In the genomic region with DNA sequence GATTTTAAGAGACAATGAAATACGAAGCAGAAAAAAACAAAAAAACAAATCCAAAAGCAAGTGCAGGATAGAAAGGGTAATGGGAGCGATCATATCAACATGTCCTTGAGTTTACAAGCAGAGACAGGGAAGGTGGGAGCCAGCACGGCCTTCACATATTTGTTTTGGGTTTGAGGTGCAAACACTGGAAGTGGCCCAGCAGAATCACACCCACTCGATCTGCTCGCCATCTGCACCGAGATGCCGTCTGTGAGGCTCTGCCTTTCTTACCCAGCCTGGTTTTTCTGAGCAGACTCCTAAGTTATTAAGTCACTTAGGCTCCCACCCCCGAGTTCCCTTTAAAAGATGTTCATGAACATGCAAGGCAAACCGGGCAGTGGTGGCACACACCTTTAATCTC, we compare ENCODE assay signal across 12 mouse cellular contexts. TPM values are rescaled to one million over a fixed set of nuclear protein-coding genes. Genes with fewer than 3 reads are reported as not detected.
DNase-seq lines count a peak whose midpoint lies in the region; ATAC-seq and TF ChIP-seq lines count a peak whose summit lies in the region.
"Had no signal": no experiment of that assay in that cellular context is flagged by ENCODE, and none has a peak within 500 bp of the region (broad histone marks: within the 10 kb centered on the region; RNA-seq: fewer than 3 reads in every experiment).

No protein-coding gene starts in this region.

- H3K27ac ChIP-seq in lung, postnatal 0 days (ENCODE audit: low read length) = no peak overlapping the region
- H3K27ac ChIP-seq: macrophage had no signal

- H3K36me3 ChIP-seq in lung, postnatal 0 days (ENCODE audit: insufficient read depth, low read length) = no peaks in the 10 kb centered on the region

- no peaks in the 10 kb centered on the region for H3K4me1 ChIP-seq in lung, postnatal 0 days (ENCODE audit: insufficient read depth, low read depth, low read length)

- TF ChIP-seq EP300 in lung, postnatal 0 days (IDR thresholded peaks at IDR 0.05) = no peak

- TF ChIP-seq CTCF in lung, postnatal 0 days (IDR thresholded peaks at IDR 0.05) = no peak

- no peak overlapping the region for H3K9ac ChIP-seq in lung, postnatal 0 days (replicated peaks; ENCODE audit: low read depth)

- WGBS in lung, postnatal 0 days = 54% methylated on average over 9 of the region's 9 CpGs

- no peak for ATAC-seq in megakaryocyte, adult 5-6 weeks (ENCODE audit: poor library complexity, severe bottlenecking)
- no peak for ATAC-seq in CD4-positive, CD25-positive, alpha-beta regulatory T cell, adult 4 months
- ATAC-seq in lung, postnatal 0 days = no peak
- ATAC-seq: hindbrain, embryonic 16.5 days had no signal

- intact Hi-C loops in left cerebral cortex, postnatal 25 days (cut with DNase I) = no loop called here

- no peaks in the 10 kb centered on the region for H3K9me3 ChIP-seq in lung, postnatal 0 days (ENCODE audit: low read length)

- DNase-seq in cerebellum, adult 18-20 months = peak; percentile 73 to 78
- peak; percentile 78 for DNase-seq in cerebellum, adult 9-11 months
- DNase-seq in layer of hippocampus, adult 8-10 months (ENCODE audit: low spot score in 2 of 2) = peak; percentile 79 to 86
- peak; percentile 76 to 88 for DNase-seq in left cerebral cortex, postnatal 25 days (ENCODE audit: low spot score in 2 of 2)
- no peak for DNase-seq in gastrocnemius, postnatal 25 days
- DNase-seq in lung, postnatal 0 days (ENCODE audit: low spot score) = no peak
- DNase-seq: retina, postnatal 1 day had no signal

- no peaks in the 10 kb centered on the region for H3K27me3 ChIP-seq in lung, postnatal 0 days (replicated peaks; ENCODE audit: insufficient read depth, low read length)

- no peak overlapping the region for H3K4me2 ChIP-seq in lung, postnatal 0 days (replicated peaks; ENCODE audit: low read depth, low read length)
- H3K4me2 ChIP-seq: liver, embryonic 11.5 days had no signal

- H3K4me3 ChIP-seq in lung, postnatal 0 days (ENCODE audit: low read depth, low read length) = no peak overlapping the region

RNA-seq across cellular contexts. Expression of a gene that starts 8.0 kb away (rescaled TPM):
- total RNA-seq in layer of hippocampus, adult 8-10 months (2022) = 10 to 100 TPM; 21.9 to 29.4 (median 24.3) TPM
- 10 to 100 TPM; 24.6 to 30.5 TPM for total RNA-seq in left cerebral cortex, postnatal 25 days (2021)
- total RNA-seq in gastrocnemius, postnatal 25 days (2021) = 1 to 10 TPM; 4.5 to 4.7 TPM
- 11.8 and 12.0 TPM in 2 replicates for total RNA-seq in megakaryocyte, adult 5-6 weeks (2015)
- total RNA-seq in megakaryocyte, adult 5-6 weeks (2017) = 9.8 and 10.6 TPM in 2 replicates
- 10 to 100 TPM; 15.0 to 16.0 TPM for polyA plus RNA-seq in CD4-positive, CD25-positive, alpha-beta regulatory T cell, adult 4 months (2017; shearing (Covaris generic))
- polyA plus RNA-seq in lung, postnatal 0 days (2015; fragmentation: Nextera tagmentation; extraction: Ambion mirVana) = 12.6 and 12.7 TPM in 2 replicates

RNA-seq across cellular contexts. Expression of a gene that starts 27.6 kb away (rescaled TPM):
- total RNA-seq in layer of hippocampus, adult 8-10 months (2022) = 1 to 10 TPM in 1 of 4 experiments, under 1 TPM in 2, not detected in 1; 0.58 to 1.2 (median 0.96) TPM
- total RNA-seq in left cerebral cortex, postnatal 25 days (2021) = 1 to 10 TPM in 1 of 2 experiments, under 1 TPM in 1; 0.46 to 1.2 TPM
- total RNA-seq in gastrocnemius, postnatal 25 days (2021) = 1 to 10 TPM; 4.0 to 4.2 TPM
- not detected in 2 replicates for total RNA-seq in megakaryocyte, adult 5-6 weeks (2015)
- total RNA-seq in megakaryocyte, adult 5-6 weeks (2017) = not detected in 2 replicates
- 10 to 100 TPM; 68.5 to 95.2 TPM for polyA plus RNA-seq in CD4-positive, CD25-positive, alpha-beta regulatory T cell, adult 4 months (2017; shearing (Covaris generic))
- polyA plus RNA-seq in lung, postnatal 0 days (2015; fragmentation: Nextera tagmentation; extraction: Ambion mirVana) = 0.90 and 1.5 TPM in 2 replicates
- polyA plus RNA-seq: macrophage had no signal

Comparison
In these comparisons a context has a peak if more than half of its experiments do, and no peak if none do; other contexts are left out.
1. DNase-seq: peak in cerebellum, adult 18-20 months (2 of 2), cerebellum, adult 9-11 months (single experiment), layer of hippocampus, adult 8-10 months (2 of 2) and left cerebral cortex, postnatal 25 days (2 of 2); none in gastrocnemius, postnatal 25 days (single experiment) and lung, postnatal 0 days (single experiment).